Mouse (Mus musculus) cerebellum, postnatal 14 days (tissue): ENCODE measurements around the gene Pygl.

ENCODE experiments used
- DNase-seq, 2 experiments: peaks; one replicate each; pipeline ENCODE4 v3.0.0; 2021; ENCODE audit warnings: mixed read lengths in 2 of 2

Pygl gene

DNA sequence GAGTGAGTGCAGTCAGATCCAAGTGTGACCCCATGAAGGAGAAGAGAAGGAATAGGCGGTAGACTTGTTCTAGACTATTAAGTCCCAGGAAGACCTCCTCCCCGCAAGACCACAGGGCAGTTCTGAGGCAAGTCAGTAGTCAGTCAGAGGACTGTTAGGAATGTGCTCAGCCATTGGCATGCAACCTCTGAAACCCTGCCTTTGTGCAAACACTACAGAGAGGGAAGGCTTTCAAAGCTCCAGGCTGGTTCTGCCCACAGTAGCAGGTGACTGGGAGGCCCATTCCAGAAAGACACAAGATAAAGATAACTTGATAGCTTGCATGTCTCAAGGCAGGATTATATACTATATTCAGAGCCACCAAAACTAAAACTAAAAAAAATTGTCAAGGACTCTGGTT is at the start of gene Pygl:
TSS of gene Pygl (minus strand) at position 195 of the 400 bp plus-strand sequence.
- DNase-seq, result no peak

DNA sequence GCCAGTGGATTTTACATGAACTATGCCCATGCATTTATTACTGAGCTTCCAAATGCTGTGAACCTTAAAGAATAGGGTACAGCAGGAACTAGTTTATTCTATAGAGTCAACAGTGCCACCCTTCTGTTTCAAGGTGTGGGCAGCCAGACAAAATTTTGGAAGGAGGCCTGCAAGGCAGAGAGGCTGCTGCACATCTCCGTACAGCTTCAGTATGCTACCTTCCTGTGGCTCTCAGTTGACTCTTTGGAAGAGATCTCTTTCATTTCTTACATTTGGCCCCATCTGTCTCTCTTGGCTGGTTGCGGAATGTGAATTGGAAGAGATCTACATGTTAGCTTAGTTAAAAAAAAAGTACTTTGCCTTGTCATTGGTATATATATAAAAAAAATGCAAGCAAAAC is 49.6 kb upstream of the Pygl start:
- DNase-seq, result no peak

DNA sequence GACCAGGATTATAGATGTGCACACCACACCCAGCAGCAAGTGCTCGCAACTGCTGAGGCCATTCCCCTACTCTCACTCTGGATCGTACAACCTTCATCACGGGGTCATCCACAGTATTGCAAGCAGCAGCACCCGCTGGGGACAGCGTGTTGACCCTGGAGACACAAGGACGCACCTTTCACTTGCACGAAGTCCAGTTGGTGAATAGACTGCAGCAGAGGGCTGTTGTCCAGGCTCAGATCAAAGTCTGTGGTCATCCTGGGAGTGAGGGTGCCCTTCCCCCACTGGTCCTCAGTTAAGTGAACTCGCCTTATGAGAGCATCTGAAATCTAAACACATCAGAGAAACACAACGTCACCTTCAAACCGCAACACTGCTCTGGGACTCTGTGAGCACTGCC is 49.1 kb upstream of the Pygl start:
- no peak for DNase-seq

DNA sequence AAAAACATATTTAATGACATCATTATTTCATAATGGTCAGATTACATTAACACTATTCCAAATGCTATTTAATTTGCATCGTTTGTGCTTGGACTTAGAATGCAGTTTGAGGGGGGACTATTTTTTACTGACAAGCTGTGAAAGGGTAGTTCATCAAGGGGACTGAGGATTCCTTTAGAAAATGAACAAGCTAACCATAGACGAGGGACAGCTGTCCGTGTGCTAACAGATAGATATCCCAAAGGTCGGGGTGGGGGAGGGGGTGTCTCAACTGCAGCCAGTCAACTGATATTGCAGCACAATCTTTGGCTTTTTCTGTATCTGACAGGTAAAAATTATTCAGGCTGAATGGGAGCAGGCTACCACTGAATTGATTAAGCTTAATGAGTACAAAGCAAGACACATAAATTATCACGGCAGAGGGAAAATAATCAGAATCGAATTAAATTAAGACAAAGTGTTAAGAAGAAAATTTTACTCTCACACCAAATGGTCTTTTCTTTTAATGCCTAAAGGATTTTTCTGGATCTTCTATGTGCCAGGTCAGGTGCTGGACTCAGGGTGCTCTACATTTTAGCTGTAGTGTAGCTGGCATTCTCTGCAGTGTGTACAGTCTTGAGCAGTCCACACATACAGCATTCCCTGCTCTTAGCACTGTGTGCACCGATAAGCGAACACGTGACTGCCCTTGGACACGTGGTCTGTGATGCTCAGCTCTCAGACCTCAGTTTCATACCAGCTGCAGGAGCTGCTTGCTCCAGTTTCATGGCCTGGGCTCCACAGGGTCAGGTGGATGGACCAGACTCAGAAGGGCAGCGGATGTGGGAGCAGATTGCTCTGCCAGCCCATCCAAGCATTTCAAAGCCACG is 46.0 kb upstream of the Pygl start:
- DNase-seq, result no peak

- no peak for DNase-seq
These were observed 38.4 kb upstream of the Pygl start for GRCm38 (mm10) chr12:70269724-70270123.

DNA sequence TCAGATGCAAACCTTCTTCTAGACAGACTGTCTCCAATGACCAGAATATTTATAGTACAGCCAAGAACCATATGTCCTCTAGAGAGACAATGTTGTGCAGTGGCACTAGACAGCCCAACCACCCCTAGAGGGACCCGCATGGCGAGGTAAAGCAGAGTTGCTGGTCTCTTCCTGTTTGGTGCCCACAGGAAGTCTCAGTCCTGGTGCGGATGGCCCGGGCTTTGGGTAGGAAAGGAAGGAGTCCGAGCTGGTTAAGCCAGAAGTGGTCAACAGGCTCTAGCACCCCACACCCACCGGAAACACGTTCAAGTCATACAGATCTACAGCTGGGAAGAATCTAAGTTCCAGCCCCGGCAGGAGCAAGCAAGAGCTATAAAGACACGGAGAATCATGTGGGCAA is 36.0 kb upstream of the Pygl start:
- no peak for DNase-seq

DNA sequence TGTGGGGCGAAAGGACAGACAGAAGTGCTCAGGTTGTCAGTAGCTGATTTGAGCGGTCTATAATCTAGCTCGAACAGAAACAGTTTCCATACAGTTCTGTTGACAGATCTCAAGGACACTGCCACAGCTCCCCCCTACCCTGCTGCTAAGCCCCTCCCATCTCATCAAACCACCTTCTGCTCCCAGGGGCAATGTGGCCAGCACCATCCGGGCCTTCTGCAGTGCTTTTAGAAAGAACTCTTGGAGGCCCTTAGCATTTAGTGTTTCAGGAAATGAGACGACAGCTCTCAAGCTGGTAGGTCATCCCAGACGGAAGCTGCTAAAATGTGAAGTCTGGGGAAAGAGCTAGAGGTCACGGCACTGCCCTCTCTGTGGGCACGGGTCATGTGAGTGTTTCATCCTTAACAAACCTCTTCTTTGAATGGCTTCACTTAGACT is 35.2 kb upstream of the Pygl start:
- DNase-seq, result no peak

- no peak for DNase-seq
These were observed 32.4 kb upstream of the Pygl start for GRCm38 (mm10) chr12:70263721-70264120.

- DNase-seq, result no peak
These were observed 31.1 kb upstream of the Pygl start for GRCm38 (mm10) chr12:70262271-70262953.

- DNase-seq, result no peak
These were observed 20.1 kb upstream of the Pygl start for GRCm38 (mm10) chr12:70251210-70251884.

GRCm38 (mm10) chr12:70249616-70250157 is 18.4 kb upstream of the Pygl start:
- no peak for DNase-seq

DNA sequence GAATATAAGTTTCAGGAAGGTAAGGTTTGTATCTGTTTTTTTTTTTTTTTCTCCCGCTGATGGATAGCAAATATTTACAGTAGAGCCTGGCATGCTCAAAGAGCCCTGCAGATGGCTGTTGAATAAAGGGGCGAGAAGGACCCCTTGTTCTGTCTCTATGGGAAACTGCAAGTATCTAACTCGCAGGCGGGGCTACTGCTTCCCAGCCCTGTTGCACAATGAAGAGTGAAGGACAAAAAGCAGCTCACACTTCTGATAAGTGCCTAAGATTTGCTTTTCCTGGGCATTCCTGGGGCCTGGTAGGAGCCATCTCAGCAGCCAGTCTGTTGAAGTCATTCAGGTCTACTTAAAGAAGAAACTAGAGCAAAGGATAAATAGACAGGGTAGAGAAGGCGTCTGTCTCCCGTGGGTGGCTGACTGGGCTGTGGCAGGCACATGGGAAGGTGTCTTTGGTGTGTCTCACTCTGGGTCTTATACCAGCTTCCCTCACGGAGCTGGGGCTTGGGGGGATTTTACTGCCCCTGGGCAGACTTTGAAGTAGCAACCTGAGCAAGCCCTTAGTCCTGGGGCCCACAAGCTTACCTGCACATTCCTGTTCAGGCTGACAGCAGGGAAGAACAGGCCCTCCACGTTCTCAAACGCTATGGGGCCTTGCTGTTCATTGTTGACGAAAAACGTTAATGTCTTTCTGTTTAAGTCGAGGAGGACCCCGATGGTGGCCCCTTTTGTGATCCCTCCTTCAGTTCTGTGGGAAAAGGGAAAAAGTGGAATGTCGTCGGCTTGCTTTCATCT is 16.6 kb upstream of the Pygl start:
- DNase-seq, result no peak

DNA sequence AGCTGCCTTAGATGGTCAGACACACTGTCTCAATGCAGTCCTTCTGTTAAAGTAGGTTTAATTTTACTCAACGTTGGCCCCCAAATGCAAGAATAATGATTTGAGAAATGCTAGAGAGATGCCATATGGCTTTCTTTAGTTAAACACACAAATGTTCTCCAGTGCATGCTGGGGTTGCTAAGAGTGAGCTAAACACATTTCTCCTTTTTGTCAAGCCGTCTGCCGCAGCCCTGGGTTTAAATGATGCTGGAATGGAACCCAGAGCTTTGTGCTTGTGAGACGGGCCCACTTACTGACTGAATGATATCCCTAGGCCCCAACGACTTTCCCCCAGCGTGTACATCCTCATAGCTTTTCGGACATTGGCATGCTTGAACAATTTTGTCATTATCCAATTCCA is 11.3 kb upstream of the Pygl start:
- DNase-seq, result no peak

DNA sequence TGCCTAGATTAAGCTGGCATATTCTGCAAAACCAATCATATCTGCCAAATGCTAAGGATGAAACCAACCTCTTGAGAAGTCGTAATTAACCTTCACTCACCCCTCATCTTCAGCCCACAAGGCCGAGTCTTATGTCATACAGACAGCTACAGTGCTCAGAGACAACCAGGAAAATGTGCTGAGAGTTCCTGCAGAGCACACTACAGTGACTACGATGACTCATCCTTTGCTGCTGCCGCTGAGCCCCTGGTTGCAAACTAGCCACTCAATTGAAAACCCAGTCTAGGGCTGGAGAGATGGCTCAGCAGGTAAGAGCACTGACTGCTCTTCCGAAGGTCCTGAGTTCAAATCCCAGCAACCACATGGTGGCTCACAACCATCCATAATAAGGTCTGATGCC is 8.5 kb upstream of the Pygl start:
- DNase-seq, result no peak

DNA sequence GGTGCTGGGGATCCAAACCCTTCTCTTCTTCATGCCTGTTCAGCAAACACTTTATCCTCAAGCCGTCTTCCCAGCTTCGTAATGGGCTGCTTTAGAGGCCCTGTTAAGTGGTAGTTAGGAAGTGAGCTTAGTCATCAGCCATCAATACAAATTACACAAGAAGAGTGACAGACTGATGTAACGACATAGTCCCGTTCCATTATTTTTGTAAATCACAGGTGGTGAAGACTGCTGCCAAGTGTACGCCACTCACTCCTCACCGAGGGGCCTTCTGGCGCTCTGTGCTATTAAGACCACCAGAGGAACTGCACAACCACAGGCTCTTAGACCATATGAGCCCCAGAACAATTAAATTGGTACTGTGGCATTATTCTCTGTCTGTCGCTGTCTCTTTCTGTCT is 7.3 kb upstream of the Pygl start:
- DNase-seq, result peak in 1 of 2 experiments; percentile 19

DNA sequence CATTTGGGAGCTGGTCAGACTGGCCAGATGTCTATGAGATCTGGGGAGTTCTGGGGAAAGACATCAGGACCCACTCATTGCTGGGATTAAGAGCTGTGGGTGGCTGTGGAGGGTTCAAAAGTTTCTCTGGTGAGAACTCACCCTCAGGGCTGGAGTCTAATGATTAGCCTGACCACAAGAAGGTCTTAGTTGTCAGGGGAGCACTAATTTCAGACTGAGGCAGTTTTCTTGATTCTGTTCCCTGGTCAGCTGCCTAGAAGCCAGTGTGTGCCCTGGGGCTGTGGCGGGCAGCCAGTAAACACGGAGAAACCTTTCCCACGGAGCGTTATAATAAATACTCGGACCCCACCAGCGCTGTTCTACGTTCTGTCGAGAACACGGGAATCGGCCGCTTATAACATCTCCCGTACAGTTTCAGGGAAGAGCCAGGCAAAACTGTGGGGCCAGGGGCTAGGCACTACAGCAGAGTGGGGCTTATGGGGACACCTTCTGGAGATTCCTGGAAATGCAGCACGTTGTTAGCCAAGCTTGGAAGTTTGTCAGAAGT is 3.7 kb upstream of the Pygl start:
- DNase-seq, result peak; percentile 88

DNA sequence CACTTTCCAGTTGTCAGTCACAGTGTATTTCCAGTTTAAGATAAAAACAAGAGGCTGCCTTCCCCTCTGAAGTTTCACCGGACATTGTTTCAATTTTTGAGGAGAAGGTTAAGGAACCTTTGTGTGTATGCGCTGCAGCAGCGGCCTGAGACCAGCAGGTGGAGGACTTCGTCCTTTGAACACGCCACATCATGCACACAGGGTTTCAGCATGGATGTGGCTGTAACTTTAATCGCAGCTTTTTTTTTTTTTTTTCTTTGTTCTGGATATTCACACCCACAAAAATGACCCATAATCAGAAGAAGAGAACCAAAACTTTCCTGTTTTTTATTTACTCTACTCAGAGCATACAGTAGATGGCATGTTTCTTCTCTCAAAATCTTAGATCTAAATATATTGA is 3.1 kb upstream of the Pygl start:
- peak; percentile 55 to 65 for DNase-seq

- DNase-seq, result no peak
These were observed 2.5 kb upstream of the Pygl start for GRCm38 (mm10) chr12:70233637-70234315.

- DNase-seq, result no peak
These were observed 794 bp upstream of the Pygl start for GRCm38 (mm10) chr12:70232020-70232544.

GRCm38 (mm10) chr12:70228155-70228554 is 3.1 kb downstream of the Pygl start:
- no peak for DNase-seq
